Mouse (Mus musculus) forebrain, embryonic 10.5 days (tissue): ENCODE measurements around the gene Tas2r124. TPM values are rescaled to one million over a fixed set of nuclear protein-coding genes. Genes with fewer than 3 reads are reported as not detected.

Experiments used
- DNase-seq: peaks from one replicate; pipeline ENCODE4 v3.0.0-alpha.2; 2017; ENCODE audit warnings: low spot score; ENCODE audit errors: extremely low spot score
- H3K27ac ChIP-seq: fragments of 300-500 bp; sonication (generic); 2 replicates; pipeline ENCODE4 v1.5.1; 2016; ENCODE audit warnings: mild to moderate bottlenecking
- H3K27me3 ChIP-seq: fragments of 300-500 bp; sonication (generic); 2 replicates; pipeline ENCODE4 v1.6.1; 2016; ENCODE audit warnings: mild to moderate bottlenecking; ENCODE audit not compliant: poor library complexity, severe bottlenecking
- H3K36me3 ChIP-seq: fragments of 300-500 bp; sonication (generic); replicated peaks from 2 replicates; pipeline ENCODE4 v1.6.1; 2016; ENCODE audit warnings: mild to moderate bottlenecking, moderate library complexity
- H3K4me1 ChIP-seq: fragments of 300-500 bp; sonication (generic); 2 replicates; pipeline ENCODE4 v1.6.1; 2016
- H3K4me3 ChIP-seq: fragments of 300-500 bp; sonication (generic); 2 replicates; pipeline ENCODE4 v1.5.1; 2016; ENCODE audit warnings: mild to moderate bottlenecking, moderate library complexity
- H3K9me3 ChIP-seq: fragments of 300-500 bp; sonication (generic); 2 replicates; pipeline ENCODE4 v1.6.1; 2016; ENCODE audit warnings: mild to moderate bottlenecking, moderate library complexity
- WGBS: fragments of 180-500 bp; shearing (Covaris S2); methylation state at CpG from one replicate; pipeline ENCODE4 v1.1.7; 2016; 5-methylcytosine and 5-hydroxymethylcytosine counted together
- polyA plus RNA-seq: library from polyadenylated mRNA; unstranded; fragments of >200 nt; fragmentation: Nextera tagmentation; extraction: Ambion mirVana; gene quantifications from 2 replicates; pipeline ENCODE4 v1.2.1, GENCODE M21; 2016

Tas2r124 gene
- polyA plus RNA-seq = not detected in 2 replicates

DNA sequence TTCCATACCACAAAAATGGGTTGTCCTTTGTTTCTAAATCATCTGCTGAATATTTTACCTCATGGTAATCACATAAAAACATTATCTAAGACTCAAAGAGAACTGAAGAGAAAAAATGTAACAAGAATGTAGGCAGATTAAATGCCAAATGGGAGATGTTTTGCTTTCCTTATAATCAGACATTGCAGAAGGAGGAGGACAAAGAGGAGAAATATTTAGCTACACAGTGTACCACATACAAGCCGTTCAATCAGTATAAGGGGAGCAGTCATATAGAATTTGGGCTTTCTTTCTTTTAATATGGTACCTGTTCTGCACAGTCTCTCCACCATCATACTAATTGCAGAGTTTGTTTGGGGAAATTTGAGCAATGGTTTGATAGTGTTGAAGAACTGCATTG lies at the start of gene Tas2r124:
Gene Tas2r124 (plus strand): TSS at position 301 of the 400 bp plus-strand sequence.
- H3K27me3 ChIP-seq = no peaks in the 10 kb centered on the region
- H3K4me1 ChIP-seq = no peaks in the 10 kb centered on the region
- no peak for DNase-seq
- H3K27ac ChIP-seq = no peak within 1 kb of the TSS
- H3K9me3 ChIP-seq = no peaks in the 10 kb centered on the region
- 92% methylated on average over 1 of the region's 1 CpGs for WGBS
- no peak within 1 kb of the TSS for H3K4me3 ChIP-seq
- no peaks in the 10 kb centered on the region for H3K36me3 ChIP-seq

DNA sequence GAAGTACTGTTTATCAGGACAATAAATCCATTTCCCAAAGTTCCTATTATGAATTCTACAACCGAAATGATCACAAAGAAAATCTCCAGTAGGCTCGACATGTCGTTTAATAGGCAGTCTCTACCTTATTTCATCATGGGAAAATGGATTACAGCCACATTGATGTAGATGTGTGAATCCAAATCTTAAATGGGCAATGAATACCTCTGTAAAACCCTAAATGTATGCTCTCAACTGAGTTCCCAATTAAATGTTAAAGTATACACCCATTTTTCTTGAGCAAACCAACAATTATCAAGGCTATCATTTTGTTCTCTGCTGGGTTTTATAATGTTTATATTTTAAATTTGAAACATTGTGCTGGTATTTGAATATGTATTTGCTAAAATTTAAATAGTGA lies 42.7 kb upstream of the Tas2r124 start, which contains the start of gene Tas2r122:
Gene Tas2r122 (minus strand): TSS at position 101 of the 400 bp plus-strand sequence.
- DNase-seq = no peak
- 85% methylated on average over 3 of the region's 3 CpGs for WGBS
- Histone ChIP-seq H3K36me3 (no peaks in the 10 kb centered on the region), H3K4me3 (no peak within 1 kb of the TSS), H3K27me3 (no peaks in the 10 kb centered on the region), H3K27ac (no peak within 1 kb of the TSS), H3K4me1 (no peaks in the 10 kb centered on the region), H3K9me3 (0 out of 2 replicates have a peak, but pooled peaks cover 3% of the 10 kb centered on the region)

DNA sequence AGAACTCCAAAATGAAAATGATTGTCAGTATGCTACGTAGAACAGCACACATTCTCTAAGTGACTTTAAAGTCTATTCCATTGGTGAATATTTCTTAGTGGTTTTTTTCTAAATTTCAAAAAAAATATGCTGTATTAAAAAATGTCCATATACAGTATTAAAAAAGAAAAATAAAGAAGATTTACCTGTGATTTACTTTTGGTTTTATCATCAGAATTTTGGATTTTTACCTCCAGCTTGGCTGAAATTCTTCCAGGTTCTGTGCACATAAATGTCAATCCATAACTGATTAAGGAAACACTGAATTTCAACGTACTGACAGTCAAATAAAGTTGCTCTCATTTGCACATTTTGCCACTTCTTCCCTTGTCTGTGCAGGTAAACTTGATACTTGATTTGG lies 16.6 kb upstream of the Tas2r124 start, which contains the start of gene Tas2r115:
Gene Tas2r115 (minus strand): TSS at position 101 of the 400 bp plus-strand sequence.
- Histone ChIP-seq H3K27me3 (no peaks in the 10 kb centered on the region), H3K9me3 (no peaks in the 10 kb centered on the region), H3K27ac (no peak within 1 kb of the TSS), H3K4me1 (no peaks in the 10 kb centered on the region), H3K36me3 (no peaks in the 10 kb centered on the region), H3K4me3 (no peak within 1 kb of the TSS)
- DNase-seq = no peak
- 80% methylated on average over 2 of the region's 2 CpGs for WGBS

DNA sequence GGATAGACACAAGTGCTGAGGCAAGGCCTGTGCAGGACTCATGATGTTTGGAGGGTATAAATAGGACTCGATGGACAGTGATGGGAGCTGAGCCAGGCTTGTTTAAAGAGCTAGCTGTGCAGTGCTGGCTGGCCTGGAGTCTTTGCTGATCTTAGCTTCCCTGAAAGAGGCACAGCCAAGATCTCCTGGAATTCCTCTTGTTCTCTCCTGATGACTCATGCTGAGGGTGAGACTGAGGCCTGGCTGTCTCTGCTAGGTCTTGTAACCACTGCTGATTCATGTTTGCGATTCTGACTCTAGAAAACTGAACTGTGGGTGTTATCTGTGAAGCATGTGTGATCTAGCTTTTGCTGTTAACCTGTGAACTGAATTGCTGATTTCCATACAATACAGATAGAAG lies 4.3 kb upstream of the Tas2r124 start:
- Histone ChIP-seq H3K4me3 (no peak overlapping the region), H3K27ac (no peak overlapping the region), H3K4me1 (no peaks in the 10 kb centered on the region), H3K36me3 (no peaks in the 10 kb centered on the region), H3K27me3 (no peaks in the 10 kb centered on the region), H3K9me3 (no peaks in the 10 kb centered on the region)
- DNase-seq = no peak
- 92% methylated on average over 2 of the region's 2 CpGs for WGBS

DNA sequence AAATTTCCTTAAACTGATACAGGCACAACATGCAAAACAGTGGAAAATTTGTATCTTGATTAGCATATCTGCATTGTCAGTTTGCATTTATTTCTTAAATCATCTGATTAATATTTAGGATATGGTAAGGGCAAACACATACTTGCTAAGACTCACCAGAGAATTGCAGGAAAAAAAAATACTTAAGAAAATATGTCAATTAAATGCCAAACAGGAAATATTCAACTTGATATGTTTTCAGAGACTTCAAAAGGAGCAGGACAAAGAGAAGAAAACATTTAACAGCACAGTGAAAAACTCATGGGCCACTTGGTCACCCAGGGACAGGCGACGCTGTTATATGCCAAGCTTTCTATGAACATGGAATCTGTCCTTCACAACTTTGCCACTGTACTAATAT lies 7.3 kb downstream of the Tas2r124 start, which contains the start of gene Tas2r102:
Gene Tas2r102 (plus strand): TSS at position 301 of the 400 bp plus-strand sequence.
- Histone ChIP-seq H3K27me3 (no peaks in the 10 kb centered on the region), H3K9me3 (no peaks in the 10 kb centered on the region), H3K36me3 (no peaks in the 10 kb centered on the region), H3K4me3 (no peak within 1 kb of the TSS), H3K27ac (no peak within 1 kb of the TSS), H3K4me1 (no peaks in the 10 kb centered on the region)
- DNase-seq = no peak
- WGBS = 99% methylated on average over 2 of the region's 2 CpGs

DNA sequence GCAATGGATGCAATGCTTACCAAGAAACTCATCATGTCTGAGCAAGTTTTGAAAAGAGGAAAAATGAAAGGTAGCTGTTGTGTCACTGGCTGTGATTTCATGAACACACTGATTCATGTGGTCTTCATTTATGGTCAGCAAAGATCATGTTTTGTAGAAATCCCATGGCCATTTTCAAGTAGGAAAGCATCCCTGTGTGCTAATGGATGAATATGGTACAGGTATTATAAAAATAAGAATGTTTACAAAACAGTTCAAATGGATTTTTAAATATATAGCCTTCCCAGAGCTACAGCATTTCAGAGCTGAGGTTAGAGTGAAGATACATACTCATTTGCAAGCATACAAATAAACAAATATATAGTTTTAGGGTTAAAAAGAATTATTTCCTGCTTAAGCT lies 23.5 kb downstream of the Tas2r124 start, which contains the start of gene Tas2r136:
Gene Tas2r136 (minus strand): TSS at position 101 of the 400 bp plus-strand sequence.
- H3K27me3 ChIP-seq = no peaks in the 10 kb centered on the region
- H3K4me3 ChIP-seq = no peak within 1 kb of the TSS
- no peaks in the 10 kb centered on the region for H3K36me3 ChIP-seq
- no peaks in the 10 kb centered on the region for H3K4me1 ChIP-seq
- H3K9me3 ChIP-seq = no peaks in the 10 kb centered on the region
- no peak for DNase-seq
- no peak within 1 kb of the TSS for H3K27ac ChIP-seq

DNA sequence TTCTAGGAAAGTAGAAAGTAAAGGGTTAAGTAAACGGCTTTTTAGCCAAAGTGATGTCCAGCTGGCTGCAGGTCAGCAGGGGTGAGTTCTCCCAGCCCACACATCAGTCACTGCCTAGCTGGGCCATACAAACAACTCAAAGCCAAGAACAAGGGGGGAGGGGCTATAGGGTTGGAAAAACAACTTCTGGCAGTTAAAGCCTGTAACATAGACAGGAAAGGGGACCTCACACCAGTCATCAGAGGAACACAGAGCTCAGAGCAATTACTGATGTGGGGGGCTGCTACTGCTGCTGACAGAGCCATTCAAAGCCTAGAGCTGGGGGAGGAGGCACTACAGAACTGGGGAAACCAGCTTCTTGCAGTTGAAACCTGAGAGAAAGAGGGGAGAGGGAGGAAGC lies 40.9 kb downstream of the Tas2r124 start:
- Histone ChIP-seq H3K9me3 (peaks cover 25% of the 10 kb centered on the region), H3K36me3 (no peaks in the 10 kb centered on the region), H3K4me3 (no peak overlapping the region), H3K4me1 (0 out of 2 replicates have a peak, but pooled peaks cover 4% of the 10 kb centered on the region), H3K27me3 (no peaks in the 10 kb centered on the region), H3K27ac (no peak overlapping the region)
- DNase-seq = no peak
- 44% methylated on average over 1 of the region's 1 CpGs for WGBS

DNA sequence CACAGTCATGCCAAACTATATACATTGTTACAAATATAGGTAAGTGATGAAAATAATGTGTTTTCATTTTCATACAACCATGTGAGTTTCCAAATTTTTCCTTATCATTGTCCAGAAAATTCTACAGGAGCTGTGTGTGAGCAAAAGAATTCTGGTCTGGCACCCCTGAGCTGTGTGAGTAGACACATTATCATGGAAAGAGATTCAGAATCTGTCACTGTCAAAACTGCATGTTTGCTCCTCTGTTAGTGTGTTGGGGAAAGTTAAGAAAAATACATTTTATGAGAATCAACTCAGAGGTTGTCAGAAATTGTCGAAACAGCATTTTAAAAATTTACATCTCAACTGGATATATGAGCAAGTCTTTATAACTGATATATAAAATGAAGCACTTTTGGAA lies 48.0 kb downstream of the Tas2r124 start, which contains the start of gene Tas2r117:
Gene Tas2r117 (plus strand): TSS at position 301 of the 400 bp plus-strand sequence.
- no peaks in the 10 kb centered on the region for H3K9me3 ChIP-seq
- no peak for DNase-seq
- H3K36me3 ChIP-seq = no peaks in the 10 kb centered on the region
- H3K4me3 ChIP-seq = no peak within 1 kb of the TSS
- H3K4me1 ChIP-seq = no peaks in the 10 kb centered on the region
- H3K27me3 ChIP-seq = no peaks in the 10 kb centered on the region
- 88% methylated on average over 1 of the region's 1 CpGs for WGBS
- no peak within 1 kb of the TSS for H3K27ac ChIP-seq

Other genes with a start within 250 kb of the Tas2r124 start
- gene Prh1, start 184.9 kb upstream of the Tas2r124 start, polyA plus RNA-seq = not detected in 2 replicates
- not detected in 2 replicates for gene Prp2, start 158.8 kb upstream of the Tas2r124 start, polyA plus RNA-seq
- not detected in 2 replicates for gene A630073D07Rik, start 103.2 kb upstream of the Tas2r124 start, polyA plus RNA-seq
- gene Tas2r120, start 97.8 kb upstream of the Tas2r124 start, polyA plus RNA-seq = not detected in 2 replicates
- not detected in 2 replicates for gene Tas2r121, start 53.7 kb upstream of the Tas2r124 start, polyA plus RNA-seq
- not detected in 2 replicates for gene Tas2r122, start 42.8 kb upstream of the Tas2r124 start, polyA plus RNA-seq
- gene Tas2r115, start 16.7 kb upstream of the Tas2r124 start, polyA plus RNA-seq = not detected in 2 replicates
- not detected in 2 replicates for gene Tas2r102, start 7.4 kb downstream of the Tas2r124 start, polyA plus RNA-seq
- gene Tas2r136, start 23.4 kb downstream of the Tas2r124 start, polyA plus RNA-seq = not detected in 2 replicates
- not detected in 2 replicates for gene Tas2r117, start 48.1 kb downstream of the Tas2r124 start, polyA plus RNA-seq
- not detected in 2 replicates for gene Tas2r123, start 92.4 kb downstream of the Tas2r124 start, polyA plus RNA-seq
- gene Tas2r116, start 100.7 kb downstream of the Tas2r124 start, polyA plus RNA-seq = not detected in 2 replicates
- gene Tas2r110, start 113.3 kb downstream of the Tas2r124 start, polyA plus RNA-seq = not detected in 2 replicates
- not detected in 2 replicates for gene Tas2r113, start 138.3 kb downstream of the Tas2r124 start, polyA plus RNA-seq
- not detected in 2 replicates for gene Tas2r125, start 154.9 kb downstream of the Tas2r124 start, polyA plus RNA-seq
- gene Tas2r129, start 196.4 kb downstream of the Tas2r124 start, polyA plus RNA-seq = not detected in 2 replicates
- not detected in 2 replicates for gene Tas2r131, start 203.2 kb downstream of the Tas2r124 start, polyA plus RNA-seq
- not detected in 2 replicates for gene Tas2r109, start 226.2 kb downstream of the Tas2r124 start, polyA plus RNA-seq